Comparison of ENCODE assay signal across 15 mouse cellular contexts in genomic region chr4:104606881-104607280, GRCm38 (mm10).
DNase-seq lines count a peak whose midpoint lies in the region; ATAC-seq and TF ChIP-seq lines count a peak whose summit lies in the region.
"Had no signal": no experiment of that assay in that cellular context is flagged by ENCODE, and none has a peak within 500 bp of the region (broad histone marks: within the 10 kb centered on the region; RNA-seq: fewer than 3 reads in every experiment).

No protein-coding gene starts in this region.

- no peaks in the 10 kb centered on the region for H3K27me3 ChIP-seq in forebrain, embryonic 10.5 days (ENCODE audit: poor library complexity, severe bottlenecking)
- no peaks in the 10 kb centered on the region for H3K27me3 ChIP-seq in forebrain, postnatal 0 days (ENCODE audit: insufficient read depth, low read length)
- no peaks in the 10 kb centered on the region for H3K27me3 ChIP-seq in forebrain, embryonic 15.5 days
- no peaks in the 10 kb centered on the region for H3K27me3 ChIP-seq in midbrain, postnatal 0 days (ENCODE audit: insufficient read depth, low read length)
- H3K27me3 ChIP-seq: embryonic facial prominence, embryonic 13.5 days; intestine, embryonic 15.5 days had no signal

- H3K36me3 ChIP-seq in forebrain, embryonic 10.5 days (replicated peaks), result no peaks in the 10 kb centered on the region
- H3K36me3 ChIP-seq in forebrain, postnatal 0 days (ENCODE audit: insufficient read depth), result no peaks in the 10 kb centered on the region
- H3K36me3 ChIP-seq in forebrain, embryonic 15.5 days, result no peaks in the 10 kb centered on the region
- H3K36me3 ChIP-seq in midbrain, postnatal 0 days (ENCODE audit: insufficient read depth, low read length), result no peaks in the 10 kb centered on the region
- H3K36me3 ChIP-seq: embryonic facial prominence, embryonic 13.5 days; intestine, embryonic 15.5 days had no signal

- peaks cover 30% of the 10 kb centered on the region for H3K4me1 ChIP-seq in forebrain, embryonic 10.5 days
- 0 out of 2 replicates have a peak, but pooled peaks cover 3% of the 10 kb centered on the region for H3K4me1 ChIP-seq in forebrain, postnatal 0 days (ENCODE audit: insufficient read depth)
- peaks cover 13% of the 10 kb centered on the region for H3K4me1 ChIP-seq in forebrain, embryonic 15.5 days
- H3K4me1 ChIP-seq in midbrain, postnatal 0 days (ENCODE audit: insufficient read depth, low read length), result no peaks in the 10 kb centered on the region
- H3K4me1 ChIP-seq: intestine, embryonic 15.5 days had no signal

- H3K4me2 ChIP-seq in forebrain, postnatal 0 days (ENCODE audit: low read depth), result no peak overlapping the region
- H3K4me2 ChIP-seq in forebrain, embryonic 15.5 days (replicated peaks), result no peak overlapping the region
- no peak overlapping the region for H3K4me2 ChIP-seq in midbrain, postnatal 0 days (ENCODE audit: low read depth, low read length, poor library complexity, severe bottlenecking)
- H3K4me2 ChIP-seq: embryonic facial prominence, embryonic 13.5 days; intestine, embryonic 15.5 days; lung, embryonic 14.5 days had no signal

- H3K9ac ChIP-seq in forebrain, postnatal 0 days, result no peak overlapping the region
- no peak overlapping the region for H3K9ac ChIP-seq in forebrain, embryonic 15.5 days (replicated peaks)
- H3K9ac ChIP-seq in midbrain, postnatal 0 days (replicated peaks; ENCODE audit: low read length, poor library complexity, severe bottlenecking), result no peak overlapping the region
- H3K9ac ChIP-seq: embryonic facial prominence, embryonic 13.5 days; intestine, embryonic 15.5 days; lung, embryonic 14.5 days had no signal

- H3K9me3 ChIP-seq in forebrain, embryonic 10.5 days, result no peaks in the 10 kb centered on the region
- H3K9me3 ChIP-seq in forebrain, postnatal 0 days (ENCODE audit: low read length), result no peaks in the 10 kb centered on the region
- no peaks in the 10 kb centered on the region for H3K9me3 ChIP-seq in forebrain, embryonic 15.5 days
- H3K9me3 ChIP-seq in midbrain, postnatal 0 days (ENCODE audit: low read length), result no peaks in the 10 kb centered on the region
- H3K9me3 ChIP-seq: embryonic facial prominence, embryonic 13.5 days; intestine, embryonic 15.5 days had no signal

- peak; percentile 49 for DNase-seq in forebrain, embryonic 10.5 days (ENCODE audit: extremely low spot score, low spot score)
- DNase-seq in forebrain, postnatal 0 days, result no peak
- peak; percentile 55 for DNase-seq in embryo, embryonic 10.5 days (ENCODE audit: low spot score)
- no peak for DNase-seq in midbrain, postnatal 0 days (ENCODE audit: low spot score)
- no peak for DNase-seq in adrenal gland, postnatal 36 days
- DNase-seq in cerebellum, adult 11-12 months, result no peak
- DNase-seq: adrenal gland, adult 8-10 months; heart, postnatal 10 days; kidney, postnatal 36 days; right cerebral cortex, postnatal 25 days had no signal

- WGBS in forebrain, embryonic 10.5 days, result 24% methylated on average over 8 of the region's 8 CpGs
- WGBS in forebrain, postnatal 0 days, result 17% methylated on average over 8 of the region's 8 CpGs
- 11% methylated on average over 8 of the region's 8 CpGs for WGBS in forebrain, embryonic 15.5 days
- WGBS in midbrain, postnatal 0 days, result 40% methylated on average over 8 of the region's 8 CpGs

- ATAC-seq in forebrain, postnatal 0 days, result no peak
- no peak for ATAC-seq in forebrain, embryonic 15.5 days (replicated peaks)
- no peak for ATAC-seq in midbrain, postnatal 0 days (ENCODE audit: low FRiP score)
- no peak for ATAC-seq in erythroid progenitor cell, adult 5-6 weeks (replicated peaks; ENCODE audit: low FRiP score, poor library complexity, severe bottlenecking)
- ATAC-seq: intestine, embryonic 15.5 days had no signal

- H3K4me3 ChIP-seq in forebrain, embryonic 10.5 days, result no peak overlapping the region
- H3K4me3 ChIP-seq in forebrain, postnatal 0 days (ENCODE audit: low read depth, low read length), result no peak overlapping the region
- H3K4me3 ChIP-seq in forebrain, embryonic 15.5 days, result no peak overlapping the region
- H3K4me3 ChIP-seq in midbrain, postnatal 0 days (ENCODE audit: low read depth, low read length), result no peak overlapping the region
- H3K4me3 ChIP-seq: embryonic facial prominence, embryonic 13.5 days; intestine, embryonic 15.5 days had no signal

- no peak for TF ChIP-seq CTCF in forebrain, postnatal 0 days (IDR thresholded peaks at IDR 0.05; ENCODE audit: low read depth)
- no peak for TF ChIP-seq CTCF in midbrain, postnatal 0 days (IDR thresholded peaks at IDR 0.05)

- peak overlapping the region; percentile 84 for H3K27ac ChIP-seq in forebrain, embryonic 10.5 days
- no peak overlapping the region for H3K27ac ChIP-seq in forebrain, postnatal 0 days (ENCODE audit: low read depth, low read length)
- H3K27ac ChIP-seq in forebrain, embryonic 15.5 days (replicated peaks), result peak overlapping the region; percentile 51; the same call in 1 of the 2 replicates
- 0 out of 2 replicates have a peak overlapping the region, but pooled peaks have one; percentile 12 for H3K27ac ChIP-seq in midbrain, postnatal 0 days (ENCODE audit: low read depth, low read length)
- H3K27ac ChIP-seq: embryonic facial prominence, embryonic 13.5 days; intestine, embryonic 15.5 days had no signal

Comparison
In these comparisons a context has a peak if more than half of its experiments do, and no peak if none do; other contexts are left out.
1. DNase-seq: peak in forebrain, embryonic 10.5 days (single experiment) and embryo, embryonic 10.5 days (single experiment); none in forebrain, postnatal 0 days (single experiment), midbrain, postnatal 0 days (single experiment), adrenal gland, postnatal 36 days (0 of 2) and cerebellum, adult 11-12 months (single experiment).